Mouse (Mus musculus) embryo, embryonic 10.5 days (tissue): ENCODE measurements around the gene Pon3.
A peak's percentile ranks its signal among the peaks of the same experiment; 100 is the strongest.

Source experiments
- DNase-seq: peaks from one replicate; pipeline ENCODE4 v3.0.0-alpha.2; 2015; ENCODE audit warnings: low spot score

The Pon3 gene

DNA sequence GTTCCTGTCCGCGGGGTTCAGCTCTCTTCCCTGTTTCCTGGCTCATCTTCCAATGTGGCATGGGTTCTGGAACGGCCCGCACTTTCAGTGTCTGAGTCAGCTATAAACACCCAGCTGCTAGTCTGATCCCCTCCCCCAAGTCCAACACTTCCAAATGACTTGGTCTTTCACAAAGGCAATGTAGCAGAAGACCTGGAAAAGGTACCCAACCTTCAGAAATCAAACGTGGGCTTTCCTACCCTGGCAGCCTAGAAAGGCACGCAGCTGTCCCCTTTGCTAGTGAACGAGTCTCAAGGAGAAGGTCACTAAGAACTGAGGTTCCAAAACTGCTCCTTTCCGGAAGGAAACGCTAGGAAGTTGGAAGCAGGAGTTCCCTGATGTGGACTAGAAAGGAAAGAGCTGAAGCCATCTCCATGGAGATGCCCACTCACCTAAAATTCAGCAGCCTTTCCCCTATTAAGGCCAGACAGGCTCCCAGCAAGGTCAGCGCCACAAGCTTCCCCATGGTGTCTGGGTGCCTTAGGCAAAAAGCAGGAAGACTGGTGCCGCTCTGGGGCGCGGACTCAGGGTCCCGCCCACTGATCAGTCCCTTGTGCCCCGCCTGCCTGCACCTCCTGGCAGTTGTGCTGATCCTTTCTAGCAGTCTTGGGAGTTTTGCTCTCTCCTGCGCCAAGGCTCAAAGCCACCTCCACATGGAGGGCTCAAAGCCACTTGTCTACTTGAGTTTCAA lies at the start of gene Pon3:
Pon3 (minus strand) TSS at position 565 of the 730 bp plus-strand sequence.
- peak; percentile 71 for DNase-seq

- no peak for DNase-seq
These were observed 48.9 kb upstream of the Pon3 start for GRCm38 (mm10) chr6:5304956-5305355.

DNA sequence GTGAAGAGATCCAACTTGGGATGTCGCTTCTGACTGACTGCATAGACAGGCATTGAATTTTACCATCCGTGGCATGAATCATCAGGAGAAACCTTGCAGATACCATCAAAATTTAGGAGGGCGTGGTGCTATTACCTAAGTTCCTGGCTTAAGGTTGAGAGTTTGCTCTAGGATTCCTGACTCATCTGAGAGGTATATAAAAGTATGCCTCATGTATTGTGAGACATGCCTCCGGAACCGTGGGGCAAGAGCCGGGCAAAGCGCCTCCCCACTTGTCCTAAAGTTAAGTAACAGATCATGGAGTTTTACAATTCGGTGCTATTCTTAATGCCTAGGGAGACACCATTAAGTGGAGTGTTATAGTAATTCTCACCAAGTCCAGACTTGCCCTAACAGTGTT lies 44.5 kb upstream of the Pon3 start:
- DNase-seq, result no peak

GRCm38 (mm10) chr6:5299561-5299960 lies 43.5 kb upstream of the Pon3 start:
- no peak for DNase-seq

- peak; percentile 86 for DNase-seq
These were observed 42.0 kb upstream of the Pon3 start, which contains the start of gene Pon2 for GRCm38 (mm10) chr6:5298092-5298554. Gene Pon2, minus strand, starts transcription at chr6:5298455.

DNA sequence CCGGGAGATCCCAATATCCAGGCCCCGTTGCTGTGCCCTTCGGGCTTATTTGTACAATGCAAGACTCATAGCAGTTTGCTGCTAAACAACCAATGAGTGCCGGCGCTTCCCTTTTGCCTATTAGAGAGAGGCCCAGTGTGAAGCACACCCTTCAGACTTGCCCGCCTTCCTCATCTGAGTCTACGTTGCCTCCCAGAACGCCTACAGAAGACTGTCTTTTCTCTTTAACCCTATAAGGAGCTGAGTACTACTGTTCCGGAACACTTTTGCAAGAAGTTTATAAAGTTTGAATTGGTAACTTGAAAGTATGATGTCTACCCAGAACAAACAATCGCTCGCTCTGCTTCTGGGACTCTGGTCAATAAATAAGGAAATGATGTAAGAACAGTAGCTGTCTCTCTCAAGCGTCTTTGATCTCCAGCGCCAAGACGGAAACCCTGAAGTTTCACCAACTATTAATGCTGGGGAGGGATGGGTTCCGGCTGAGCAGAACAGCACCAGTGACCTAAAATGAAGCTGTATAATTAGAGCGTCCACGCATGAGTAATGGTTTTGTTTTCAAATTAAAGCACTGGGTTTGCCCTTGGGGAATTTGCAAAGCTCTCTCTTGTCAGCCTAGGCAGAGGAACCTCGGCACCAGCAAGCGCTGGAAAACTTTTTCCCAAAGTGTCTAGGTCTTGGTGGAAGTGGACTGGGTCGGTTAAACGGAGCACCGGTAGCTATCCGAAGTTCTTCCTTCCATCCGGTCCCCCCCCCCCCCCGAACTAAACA lies 41.4 kb upstream of the Pon3 start:
- DNase-seq, result peak; percentile 80

DNA sequence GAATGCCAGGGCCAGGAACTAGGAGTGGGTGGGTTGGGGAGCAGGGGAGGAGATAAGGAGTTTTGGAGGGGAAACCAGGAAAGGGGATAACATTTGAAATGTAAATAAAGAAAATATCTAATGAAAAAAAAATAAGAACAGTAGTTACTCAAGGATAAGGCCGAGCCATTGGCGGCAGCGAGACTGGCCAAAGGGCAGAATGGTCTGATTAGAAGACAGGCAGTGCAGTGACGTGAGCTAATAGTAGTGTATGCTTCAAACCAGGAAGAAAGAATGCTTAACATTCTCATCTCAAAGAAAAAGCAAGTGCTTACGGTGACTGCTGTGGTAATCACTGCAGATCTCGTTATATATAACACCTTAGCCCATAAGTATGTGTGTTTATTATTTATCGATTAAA lies 40.0 kb upstream of the Pon3 start:
- no peak for DNase-seq

DNA sequence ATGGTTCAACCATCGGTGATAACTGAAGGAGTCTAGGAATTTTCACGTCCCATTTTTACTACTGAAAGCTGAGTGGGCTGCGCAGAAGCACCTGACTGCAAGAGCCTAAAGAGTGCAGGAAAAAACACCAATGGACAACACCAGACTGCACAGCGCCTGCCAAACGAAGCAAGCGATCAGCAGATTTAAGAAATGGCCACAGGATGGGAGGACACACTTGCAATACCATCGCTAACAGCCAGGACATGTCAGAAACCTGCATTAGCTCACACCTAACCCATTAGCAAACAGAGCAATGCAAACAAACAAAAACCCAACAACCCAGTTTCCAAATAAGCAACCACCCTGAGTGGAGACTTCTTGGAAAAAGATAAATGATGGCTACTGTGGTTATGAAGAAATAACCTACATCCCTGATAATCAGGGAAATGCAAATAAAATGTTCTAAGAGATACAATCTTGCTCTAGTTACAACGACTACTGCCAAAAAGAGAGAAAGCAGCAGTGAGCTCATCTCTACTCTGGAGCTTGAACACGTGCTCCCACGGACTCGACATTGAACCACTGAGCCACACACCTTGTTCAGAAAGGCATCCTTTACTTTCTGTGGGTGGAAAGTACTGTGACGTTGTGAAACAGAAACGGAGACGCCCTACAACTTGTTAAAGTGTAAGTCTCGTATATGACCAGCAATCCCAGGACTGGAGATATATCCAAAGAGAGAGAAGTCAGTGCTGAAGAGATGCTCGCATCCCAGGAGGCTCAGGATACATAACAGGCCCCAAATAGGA lies 38.8 kb upstream of the Pon3 start:
- DNase-seq, result no peak

- DNase-seq, result no peak
These were observed 36.8 kb upstream of the Pon3 start for GRCm38 (mm10) chr6:5292841-5293240.

- no peak for DNase-seq
These were observed 35.4 kb upstream of the Pon3 start for GRCm38 (mm10) chr6:5291450-5291849.

- DNase-seq, result peak; percentile 51
These were observed 31.8 kb upstream of the Pon3 start for GRCm38 (mm10) chr6:5287919-5288318.

DNA sequence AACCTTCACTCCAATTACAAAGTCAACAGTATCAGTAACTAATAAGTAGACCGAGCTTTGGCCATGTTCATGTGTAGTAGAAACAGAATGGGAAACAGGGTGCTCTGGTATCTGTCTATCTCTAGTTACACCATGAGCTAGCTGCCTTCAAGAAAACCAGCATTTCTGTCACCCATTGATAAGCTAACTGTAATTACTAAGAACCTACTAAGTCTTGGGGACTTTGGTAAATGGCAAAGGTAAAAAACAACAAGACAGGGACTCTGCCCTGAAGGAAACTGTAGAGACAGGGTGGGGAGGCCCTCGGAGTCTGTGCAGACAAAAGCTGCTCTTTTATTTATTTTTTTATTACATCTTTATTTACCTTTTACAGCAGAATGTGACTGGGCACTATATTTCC lies 31.3 kb upstream of the Pon3 start:
- DNase-seq, result no peak

- no peak for DNase-seq
These were observed 26.3 kb upstream of the Pon3 start for GRCm38 (mm10) chr6:5282418-5282817.

GRCm38 (mm10) chr6:5280576-5281305 lies 24.7 kb upstream of the Pon3 start:
- peak; percentile 41 for DNase-seq

DNA sequence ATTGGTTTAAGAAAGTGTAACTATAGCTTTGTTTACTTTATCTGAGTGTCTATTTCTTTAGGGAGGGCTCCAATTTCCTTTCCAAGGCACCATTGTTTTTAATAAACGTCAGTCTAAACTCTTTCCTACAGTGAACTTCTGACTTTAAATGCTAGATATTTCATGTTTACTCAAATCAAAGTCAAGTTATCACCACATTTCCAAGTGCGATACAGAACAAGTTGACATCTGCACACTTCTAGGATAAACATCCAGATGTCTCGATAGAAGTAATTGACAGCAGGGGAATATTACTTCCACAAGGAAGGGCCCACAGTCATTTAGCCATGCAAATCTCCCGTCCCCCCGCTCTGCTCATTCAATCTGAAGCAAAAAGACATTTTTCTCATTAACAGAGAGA lies 21.9 kb upstream of the Pon3 start:
- DNase-seq, result no peak

GRCm38 (mm10) chr6:5269641-5270040 lies 13.6 kb upstream of the Pon3 start:
- no peak for DNase-seq

DNA sequence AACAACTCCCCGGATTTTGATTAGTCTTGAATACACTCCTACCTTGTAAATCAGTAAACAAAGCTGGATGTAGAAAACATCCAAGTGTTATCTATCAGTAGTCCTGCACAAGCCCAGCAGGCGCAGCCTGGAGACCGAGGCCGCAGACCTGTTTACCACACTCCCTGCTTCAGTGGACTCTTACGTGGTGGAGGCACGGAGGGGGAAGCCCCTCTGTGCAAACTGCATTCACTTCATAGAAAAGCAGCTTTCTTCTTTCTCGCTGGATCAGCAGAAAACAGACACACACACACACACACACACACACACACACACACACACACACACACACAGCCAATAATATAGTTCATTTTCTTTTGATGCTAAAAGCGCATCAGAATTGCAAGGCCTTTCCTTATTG lies 8.7 kb upstream of the Pon3 start:
- DNase-seq, result no peak

DNA sequence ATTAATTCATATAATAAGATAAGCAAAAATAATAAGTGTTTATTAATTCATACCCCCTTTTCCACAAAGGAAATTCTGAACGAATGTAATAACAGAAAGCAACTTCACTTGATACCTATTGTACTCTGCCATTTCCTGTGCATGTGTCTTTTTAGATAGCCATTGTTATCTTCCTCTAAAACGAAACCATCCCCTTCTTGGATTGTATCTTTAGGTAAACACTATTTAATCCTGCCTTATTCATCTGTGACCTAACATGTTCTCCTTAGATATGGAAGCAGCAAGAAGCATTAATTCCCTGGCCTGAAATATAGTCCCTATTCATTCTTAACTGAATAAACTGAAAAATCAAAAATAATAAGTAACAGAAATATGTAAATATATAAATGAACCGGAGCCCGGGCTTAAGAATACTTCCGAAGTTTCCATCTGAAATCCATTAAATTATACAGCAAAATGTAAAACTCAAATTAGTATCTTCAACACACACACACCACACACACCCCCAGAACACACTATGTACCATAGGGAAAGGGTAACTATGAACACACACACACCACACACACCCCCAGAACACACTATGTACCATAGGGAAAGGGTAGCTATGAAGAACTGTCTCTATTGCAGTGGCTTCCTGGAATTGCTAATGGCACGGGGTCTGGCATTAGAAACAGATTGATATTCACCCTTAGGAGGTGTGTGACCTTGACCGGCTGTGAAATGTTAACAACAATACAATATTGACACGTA lies 7.3 kb upstream of the Pon3 start:
- no peak for DNase-seq

GRCm38 (mm10) chr6:5262322-5263249 lies 6.5 kb upstream of the Pon3 start:
- DNase-seq, result no peak

DNA sequence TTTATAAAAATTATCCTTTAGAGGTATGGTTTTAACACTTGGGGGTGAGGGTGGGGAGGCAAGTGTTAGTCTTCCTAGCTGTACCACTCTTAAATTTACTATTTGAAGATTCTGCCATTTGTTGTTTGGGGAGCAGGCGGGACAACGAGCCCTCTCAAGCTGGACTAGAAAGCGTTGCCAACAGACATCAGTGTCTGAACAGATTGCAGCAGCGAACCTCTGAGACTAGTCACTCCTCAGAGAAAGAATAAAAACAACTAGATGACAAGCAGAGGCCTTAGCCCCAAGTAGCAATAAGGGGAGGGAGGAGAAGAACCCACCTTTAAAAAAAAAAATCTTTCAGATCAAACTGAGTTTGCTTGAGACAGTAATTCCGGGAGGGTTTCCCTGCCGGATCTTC lies 795 bp downstream of the Pon3 start:
- no peak for DNase-seq
